Mouse (Mus musculus) stomach, postnatal 0 days (tissue): ENCODE measurements around the gene 2810408A11Rik. TPM values are rescaled to one million over a fixed set of nuclear protein-coding genes. Genes with fewer than 3 reads are reported as not detected.

Source experiments
- ATAC-seq: fragments of 200-750 bp; cut with Nextera tagmentation; 2 replicates; pipeline ENCODE4 v1.8.0; 2017; ENCODE audit not compliant: low FRiP score, low TSS enrichment
- DNase-seq: peaks from one replicate; pipeline ENCODE4 v3.0.0-alpha.2; 2016; ENCODE audit warnings: low spot score
- H3K27ac ChIP-seq: fragments of 300-500 bp; sonication (generic); replicated peaks from 2 replicates; pipeline ENCODE4 v1.5.1; 2014; ENCODE audit warnings: mild to moderate bottlenecking, control low read depth
- H3K27me3 ChIP-seq: fragments of 300-500 bp; sonication (generic); 2 replicates; pipeline ENCODE4 v1.6.1; 2014; ENCODE audit warnings: low read length; ENCODE audit not compliant: control insufficient read depth, insufficient read depth
- H3K36me3 ChIP-seq: fragments of 300-500 bp; sonication (generic); 2 replicates; pipeline ENCODE4 v1.6.1; 2014; ENCODE audit warnings: low read length, mixed read lengths; ENCODE audit not compliant: control insufficient read depth, insufficient read depth
- H3K4me1 ChIP-seq: fragments of 300-500 bp; sonication (generic); replicated peaks from 2 replicates; pipeline ENCODE4 v1.6.1; 2014; ENCODE audit warnings: antibody characterized with exemption; ENCODE audit not compliant: control insufficient read depth, insufficient read depth
- H3K4me2 ChIP-seq: fragments of 300-500 bp; sonication (generic); replicated peaks from 2 replicates; pipeline ENCODE4 v1.6.1; 2014; ENCODE audit warnings: low read depth, mild to moderate bottlenecking, control low read depth, moderate library complexity
- H3K4me3 ChIP-seq: fragments of 300-500 bp; sonication (generic); 2 replicates; pipeline ENCODE4 v1.5.1; 2014; ENCODE audit warnings: low read depth, low read length, control low read depth
- H3K9ac ChIP-seq: fragments of 300-500 bp; sonication (generic); 2 replicates; pipeline ENCODE4 v1.6.1; 2014; ENCODE audit warnings: mild to moderate bottlenecking, low read length, control low read depth, mixed read lengths
- H3K9me3 ChIP-seq: fragments of 300-500 bp; sonication (generic); 2 replicates; pipeline ENCODE4 v1.6.1; 2016; ENCODE audit warnings: low read length; ENCODE audit not compliant: control insufficient read depth
- CTCF ChIP-seq: IDR thresholded peaks from 2 replicates; pipeline ENCODE4 v1.5.1; 2016; ENCODE audit warnings: antibody characterized with exemption, low read depth, mild to moderate bottlenecking, moderate library complexity
- EP300 ChIP-seq: optimal IDR thresholded peaks from 2 replicates; pipeline ENCODE3; 2016; ENCODE audit warnings: antibody characterized with exemption
- WGBS: fragments of 180-500 bp; shearing (Covaris S2); extraction: QIAGEN DNeasy Blood & Tissue Kit; methylation state at CpG from one replicate; pipeline ENCODE4 v1.1.7; 2014; 5-methylcytosine and 5-hydroxymethylcytosine counted together
- polyA plus RNA-seq: library from polyadenylated mRNA; unstranded; fragments of >200 nt; fragmentation: Nextera tagmentation; extraction: Ambion mirVana; gene quantifications from 2 replicates; pipeline ENCODE4 v1.2.1, GENCODE M21; 2015

The 2810408A11Rik gene
- polyA plus RNA-seq, 1 experiment from 2014 or later = 5.9 TPM

GRCm38 (mm10) chr11:69891482-69891881 is 9.3 kb downstream of the 2810408A11Rik start:
- ATAC-seq (no peak), DNase-seq (no peak)

GRCm38 (mm10) chr11:69886907-69887635 is 13.7 kb downstream of the 2810408A11Rik start:
- TF ChIP-seq EP300 (no peak), CTCF (peak; percentile 82)
- Histone ChIP-seq H3K27me3 (no peaks in the 10 kb centered on the region), H3K9me3 (no peaks in the 10 kb centered on the region), H3K9ac (no peak overlapping the region), H3K4me2 (no peak overlapping the region), H3K4me1 (no peaks in the 10 kb centered on the region), H3K36me3 (no peaks in the 10 kb centered on the region), H3K4me3 (no peak overlapping the region), H3K27ac (no peak overlapping the region)
- 56% methylated on average over 8 of the region's 8 CpGs for WGBS
- ATAC-seq (0 out of 2 replicates have a peak, but pooled peaks have one; percentile 31), DNase-seq (peak; percentile 57)

More at GRCm38 (mm10) chr11:69891482-69891881, 9.3 kb downstream of the 2810408A11Rik start:
- no peaks in the 10 kb centered on the region for H3K4me1 ChIP-seq
- no peaks in the 10 kb centered on the region for H3K9me3 ChIP-seq
- H3K9ac ChIP-seq = no peak overlapping the region
- WGBS = 59% methylated on average over 4 of the region's 4 CpGs
- TF ChIP-seq CTCF (no peak), EP300 (no peak)
- H3K27ac ChIP-seq = no peak overlapping the region
- no peak overlapping the region for H3K4me2 ChIP-seq
- H3K4me3 ChIP-seq = no peak overlapping the region
- H3K36me3 ChIP-seq = no peaks in the 10 kb centered on the region
- H3K27me3 ChIP-seq = no peaks in the 10 kb centered on the region

GRCm38 (mm10) chr11:69884663-69885062 is 16.1 kb downstream of the 2810408A11Rik start:
- DNase-seq = no peak
- Histone ChIP-seq H3K27ac (peak overlapping the region; percentile 45), H3K27me3 (no peaks in the 10 kb centered on the region), H3K36me3 (no peaks in the 10 kb centered on the region), H3K4me2 (no peak overlapping the region), H3K4me1 (no peaks in the 10 kb centered on the region; the same call in none of the 2 replicates), H3K9ac (no peak overlapping the region), H3K4me3 (no peak overlapping the region), H3K9me3 (no peaks in the 10 kb centered on the region)
- WGBS = 81% methylated on average over 8 of the region's 8 CpGs
- no peak for TF ChIP-seq CTCF
- ATAC-seq = no peak

DNA sequence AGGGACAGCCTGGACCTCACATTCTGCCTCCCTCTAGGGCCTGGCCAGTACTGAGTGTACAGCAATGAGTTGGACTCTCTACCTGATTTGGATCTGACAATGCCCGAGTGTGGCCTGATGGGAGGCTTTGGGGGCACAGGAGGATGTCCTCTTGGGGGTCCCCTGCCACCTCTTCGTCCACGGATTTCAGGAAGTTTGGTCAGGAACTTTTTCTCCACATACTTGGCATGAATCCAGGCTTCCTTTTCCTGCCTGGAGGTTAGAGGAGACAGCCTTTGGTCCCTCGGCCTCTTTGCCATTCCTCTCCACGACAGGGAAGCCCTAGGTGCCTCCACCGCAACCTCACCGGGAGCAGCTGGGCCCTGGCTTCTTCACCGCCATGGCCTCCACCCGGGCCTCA is 16.5 kb downstream of the 2810408A11Rik start:
- peaks cover 1% of the 10 kb centered on the region for H3K4me1 ChIP-seq
- peak overlapping the region; percentile 45 for H3K27ac ChIP-seq
- no peak overlapping the region for H3K4me2 ChIP-seq
- H3K9me3 ChIP-seq = no peaks in the 10 kb centered on the region
- no peak overlapping the region for H3K4me3 ChIP-seq
- no peak for TF ChIP-seq EP300
- no peak for TF ChIP-seq CTCF
- ATAC-seq (no peak), DNase-seq (no peak)
- no peaks in the 10 kb centered on the region for H3K27me3 ChIP-seq
- no peaks in the 10 kb centered on the region for H3K36me3 ChIP-seq
- 60% methylated on average over 9 of the region's 9 CpGs for WGBS
- no peak overlapping the region for H3K9ac ChIP-seq

- TF ChIP-seq EP300 = no peak
- no peak for TF ChIP-seq CTCF
- DNase-seq = no peak
- WGBS = 68% methylated on average over 8 of the region's 8 CpGs
- no peak overlapping the region for H3K4me3 ChIP-seq
- H3K27ac ChIP-seq = 0 out of 2 replicates have a peak overlapping the region, but pooled peaks have one; percentile 45
- H3K9ac ChIP-seq = no peak overlapping the region
- no peaks in the 10 kb centered on the region for H3K27me3 ChIP-seq
- H3K9me3 ChIP-seq = no peaks in the 10 kb centered on the region
- ATAC-seq = no peak
- H3K36me3 ChIP-seq = no peaks in the 10 kb centered on the region
- peaks cover 6% of the 10 kb centered on the region for H3K4me1 ChIP-seq
- H3K4me2 ChIP-seq = no peak overlapping the region
These were observed 17.1 kb downstream of the 2810408A11Rik start for GRCm38 (mm10) chr11:69883527-69884151.

DNA sequence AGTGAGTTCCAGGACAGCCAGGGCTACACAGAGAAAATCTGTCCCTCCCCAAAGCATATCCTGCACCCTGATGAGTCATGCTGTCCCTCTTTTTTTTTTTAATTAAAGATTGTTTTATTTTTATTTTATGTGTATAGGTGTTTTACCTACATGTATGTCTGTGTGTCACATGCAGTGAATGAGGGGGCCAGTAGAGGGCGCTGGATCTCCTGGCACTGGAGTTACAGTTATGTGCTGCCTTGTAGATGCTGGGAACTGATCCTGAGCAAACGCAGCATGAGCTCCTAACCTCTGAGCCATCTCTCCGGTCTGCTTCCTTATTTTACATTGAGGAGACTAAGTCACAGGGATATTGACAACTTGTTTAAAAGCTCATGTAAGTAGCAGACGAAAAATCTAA is 17.7 kb downstream of the 2810408A11Rik start:
- Histone ChIP-seq H3K36me3 (no peaks in the 10 kb centered on the region), H3K9ac (no peak overlapping the region), H3K4me2 (no peak overlapping the region), H3K27ac (no peak overlapping the region), H3K4me3 (no peak overlapping the region), H3K27me3 (no peaks in the 10 kb centered on the region), H3K4me1 (peaks cover 6% of the 10 kb centered on the region), H3K9me3 (no peaks in the 10 kb centered on the region)
- TF ChIP-seq EP300 (no peak), CTCF (peak; percentile 65)
- 66% methylated on average over 4 of the region's 4 CpGs for WGBS
- ATAC-seq (no peak), DNase-seq (peak; percentile 53)
